Mouse (Mus musculus): ENCODE measurements around the gene Rab3gap1. TPM values are rescaled to one million over a fixed set of nuclear protein-coding genes. Genes with fewer than 3 reads are reported as not detected.

Gene Rab3gap1
- polyA plus RNA-seq, 1 experiment from 2014 or later = 25.8 TPM

- Histone ChIP-seq H3K27ac (ENCODE audit: low read depth, low read length) (peak overlapping the region; percentile 38), H3K4me2 (no peak overlapping the region), H3K27me3 (ENCODE audit: control insufficient read depth, insufficient read depth, low read length) (no peaks in the 10 kb centered on the region), H3K36me3 (ENCODE audit: control insufficient read depth, insufficient read depth, low read length) (peaks cover 2% of the 10 kb centered on the region; the same call in 1 of the 2 replicates), H3K4me3 (ENCODE audit: low read depth, low read length) (no peak overlapping the region), H3K4me1 (ENCODE audit: control insufficient read depth, insufficient read depth, low read length) (peaks cover 5% of the 10 kb centered on the region; the same call in 1 of the 2 replicates), H3K9ac (ENCODE audit: low read depth, low read length) (no peak overlapping the region), H3K9me3 (replicated peaks; ENCODE audit: control insufficient read depth, low read length) (no peaks in the 10 kb centered on the region)
- ATAC-seq (replicated peaks; ENCODE audit: insufficient number of reproducible peaks, low FRiP score, low TSS enrichment) = peak; percentile 55; the same call in 1 of the 2 replicates
- WGBS (ENCODE audit: insufficient replicate concordance) = 46% methylated on average over 5 of the region's 5 CpGs
These were observed 90.2 kb downstream of the Rab3gap1 start for GRCm38 (mm10) chr1:127958801-127959200.

DNA sequence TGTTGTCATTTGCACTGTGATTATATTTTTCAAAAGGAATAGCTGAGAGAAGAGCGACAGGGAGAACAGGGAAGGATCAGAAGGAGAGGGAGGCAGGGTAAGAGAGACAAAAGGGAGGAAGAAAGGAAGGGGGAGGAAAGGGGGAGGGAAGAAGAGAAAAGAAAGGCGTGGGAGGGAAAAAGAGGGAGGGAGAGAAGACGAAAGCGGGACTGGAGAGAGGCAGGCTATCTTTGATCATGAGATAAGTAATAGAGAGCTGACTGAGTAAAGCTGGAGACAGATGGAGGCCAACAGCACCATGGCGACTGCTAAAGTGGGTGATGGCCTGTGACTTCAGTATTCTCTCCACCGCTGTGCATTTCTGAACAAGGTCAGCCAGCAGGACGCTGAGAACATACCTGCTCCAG, 90.7 kb downstream of the Rab3gap1 start:
- Histone ChIP-seq H3K27me3 (ENCODE audit: control insufficient read depth, insufficient read depth, low read length) (no peaks in the 10 kb centered on the region), H3K27ac (ENCODE audit: low read depth, low read length) (peak overlapping the region; percentile 38), H3K36me3 (ENCODE audit: control insufficient read depth, insufficient read depth, low read length) (peaks cover 2% of the 10 kb centered on the region; the same call in 1 of the 2 replicates), H3K4me3 (ENCODE audit: low read depth, low read length) (no peak overlapping the region), H3K9me3 (replicated peaks; ENCODE audit: control insufficient read depth, low read length) (no peaks in the 10 kb centered on the region), H3K4me1 (ENCODE audit: control insufficient read depth, insufficient read depth, low read length) (peaks cover 5% of the 10 kb centered on the region; the same call in 1 of the 2 replicates), H3K4me2 (peak overlapping the region; percentile 4; the same call in 1 of the 2 replicates), H3K9ac (ENCODE audit: low read depth, low read length) (peak overlapping the region; percentile 28; the same call in 1 of the 2 replicates)
- WGBS (ENCODE audit: insufficient replicate concordance) = 40% methylated on average over 7 of the region's 7 CpGs
- no peak for ATAC-seq (replicated peaks; ENCODE audit: insufficient number of reproducible peaks, low FRiP score, low TSS enrichment)

- H3K36me3 ChIP-seq (ENCODE audit: control insufficient read depth, insufficient read depth, low read length) = peaks cover 2% of the 10 kb centered on the region; the same call in 1 of the 2 replicates
- no peak overlapping the region for H3K27ac ChIP-seq (ENCODE audit: low read depth, low read length)
- H3K4me3 ChIP-seq (ENCODE audit: low read depth, low read length) = no peak overlapping the region
- peaks cover 12% of the 10 kb centered on the region for H3K4me1 ChIP-seq (ENCODE audit: control insufficient read depth, insufficient read depth, low read length)
- H3K9ac ChIP-seq (ENCODE audit: low read depth, low read length) = no peak overlapping the region
- H3K4me2 ChIP-seq = no peak overlapping the region
- 90% methylated on average over 1 of the region's 1 CpGs for WGBS (ENCODE audit: insufficient replicate concordance)
- no peak for ATAC-seq (replicated peaks; ENCODE audit: insufficient number of reproducible peaks, low FRiP score, low TSS enrichment)
- no peaks in the 10 kb centered on the region for H3K27me3 ChIP-seq (ENCODE audit: control insufficient read depth, insufficient read depth, low read length)
- H3K9me3 ChIP-seq (replicated peaks; ENCODE audit: control insufficient read depth, low read length) = no peaks in the 10 kb centered on the region
These were observed 92.6 kb downstream of the Rab3gap1 start for GRCm38 (mm10) chr1:127961140-127961539.

- Histone ChIP-seq H3K27ac (ENCODE audit: low read depth, low read length) (no peak overlapping the region), H3K9ac (ENCODE audit: low read depth, low read length) (no peak overlapping the region), H3K4me3 (ENCODE audit: low read depth, low read length) (no peak overlapping the region), H3K36me3 (ENCODE audit: control insufficient read depth, insufficient read depth, low read length) (peaks cover 2% of the 10 kb centered on the region; the same call in 1 of the 2 replicates), H3K9me3 (replicated peaks; ENCODE audit: control insufficient read depth, low read length) (no peaks in the 10 kb centered on the region), H3K4me1 (ENCODE audit: control insufficient read depth, insufficient read depth, low read length) (peaks cover 12% of the 10 kb centered on the region), H3K4me2 (no peak overlapping the region), H3K27me3 (ENCODE audit: control insufficient read depth, insufficient read depth, low read length) (no peaks in the 10 kb centered on the region)
- no peak for ATAC-seq (replicated peaks; ENCODE audit: insufficient number of reproducible peaks, low FRiP score, low TSS enrichment)
- 79% methylated on average over 3 of the region's 3 CpGs for WGBS (ENCODE audit: insufficient replicate concordance)
These were observed 94.8 kb downstream of the Rab3gap1 start for GRCm38 (mm10) chr1:127963326-127963725.

DNA sequence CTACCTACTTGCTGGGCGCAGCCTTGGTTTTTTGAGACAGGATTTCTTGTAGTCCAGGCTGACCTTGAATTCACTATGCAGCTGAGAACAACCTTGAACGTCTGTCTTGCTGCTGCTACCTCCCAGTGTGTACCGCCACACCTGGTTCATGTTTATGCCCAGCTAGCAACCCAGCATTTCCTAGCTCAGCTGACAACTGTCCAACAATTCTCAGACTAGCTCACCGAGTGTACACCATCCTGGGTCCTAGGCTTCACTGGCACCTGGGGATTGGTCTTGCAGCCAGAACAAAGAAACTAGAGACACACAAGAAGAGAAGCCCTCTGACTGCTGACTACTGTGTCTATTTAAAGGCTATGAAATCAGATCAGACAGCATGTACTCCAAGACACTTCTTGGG, 102.3 kb downstream of the Rab3gap1 start:
- no peak overlapping the region for H3K4me2 ChIP-seq
- no peak for ATAC-seq (replicated peaks; ENCODE audit: insufficient number of reproducible peaks, low FRiP score, low TSS enrichment)
- H3K9me3 ChIP-seq (replicated peaks; ENCODE audit: control insufficient read depth, low read length) = no peaks in the 10 kb centered on the region
- WGBS (ENCODE audit: insufficient replicate concordance) = 80% methylated on average over 4 of the region's 4 CpGs
- H3K4me1 ChIP-seq (ENCODE audit: control insufficient read depth, insufficient read depth, low read length) = no peaks in the 10 kb centered on the region
- no peak overlapping the region for H3K27ac ChIP-seq (ENCODE audit: low read depth, low read length)
- H3K4me3 ChIP-seq (ENCODE audit: low read depth, low read length) = no peak overlapping the region
- H3K9ac ChIP-seq (ENCODE audit: low read depth, low read length) = no peak overlapping the region
- no peaks in the 10 kb centered on the region for H3K27me3 ChIP-seq (ENCODE audit: control insufficient read depth, insufficient read depth, low read length)
- H3K36me3 ChIP-seq (ENCODE audit: control insufficient read depth, insufficient read depth, low read length) = no peaks in the 10 kb centered on the region

DNA sequence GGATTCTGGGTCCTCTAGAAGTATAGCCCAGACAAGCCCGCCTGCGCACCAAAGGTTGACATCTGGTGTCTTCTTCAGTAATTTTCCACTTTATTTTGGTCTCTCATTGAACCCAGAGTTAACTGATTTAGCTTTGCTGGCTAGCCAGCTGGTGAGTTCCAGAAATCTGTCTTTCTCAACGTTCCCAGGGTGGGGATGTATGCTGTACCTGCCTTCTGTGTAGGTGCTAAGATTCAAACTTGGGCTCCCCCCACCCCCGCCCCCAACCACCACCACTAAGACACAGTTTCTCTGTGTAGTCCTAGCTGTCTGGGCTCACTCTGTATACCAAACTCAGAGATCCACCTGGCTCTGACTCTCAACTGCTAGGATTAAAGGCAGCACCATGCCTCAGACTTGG, 105.5 kb downstream of the Rab3gap1 start:
- Histone ChIP-seq H3K4me2 (no peak overlapping the region), H3K4me1 (ENCODE audit: control insufficient read depth, insufficient read depth, low read length) (no peaks in the 10 kb centered on the region), H3K9me3 (replicated peaks; ENCODE audit: control insufficient read depth, low read length) (no peaks in the 10 kb centered on the region), H3K27ac (ENCODE audit: low read depth, low read length) (no peak overlapping the region), H3K36me3 (ENCODE audit: control insufficient read depth, insufficient read depth, low read length) (0 out of 2 replicates have a peak, but pooled peaks cover 3% of the 10 kb centered on the region), H3K27me3 (ENCODE audit: control insufficient read depth, insufficient read depth, low read length) (no peaks in the 10 kb centered on the region), H3K9ac (ENCODE audit: low read depth, low read length) (no peak overlapping the region), H3K4me3 (ENCODE audit: low read depth, low read length) (no peak overlapping the region)
- no peak for ATAC-seq (replicated peaks; ENCODE audit: insufficient number of reproducible peaks, low FRiP score, low TSS enrichment)
- WGBS (ENCODE audit: insufficient replicate concordance) = 89% methylated on average over 4 of the region's 4 CpGs

DNA sequence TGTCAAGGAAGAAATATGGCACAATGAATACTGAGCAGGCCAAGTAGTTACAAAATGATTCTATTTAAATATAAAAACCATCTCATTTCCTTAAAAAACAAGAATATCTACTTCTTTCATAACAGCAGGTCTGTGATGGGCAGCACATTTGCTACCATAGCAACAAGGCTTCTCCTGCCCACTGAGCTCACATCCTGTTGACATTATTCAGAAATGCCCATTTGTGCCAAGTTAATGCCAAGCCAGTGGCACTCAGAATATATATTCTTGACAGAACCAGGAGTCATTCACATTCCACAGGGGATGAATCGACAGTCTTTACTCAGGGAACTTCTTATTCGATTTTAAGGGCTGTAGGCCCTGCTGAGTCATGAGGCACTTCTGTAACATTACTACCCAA, 107.1 kb downstream of the Rab3gap1 start:
- H3K4me1 ChIP-seq (ENCODE audit: control insufficient read depth, insufficient read depth, low read length) = no peaks in the 10 kb centered on the region
- no peak for ATAC-seq (replicated peaks; ENCODE audit: insufficient number of reproducible peaks, low FRiP score, low TSS enrichment)
- H3K9ac ChIP-seq (ENCODE audit: low read depth, low read length) = no peak overlapping the region
- H3K9me3 ChIP-seq (replicated peaks; ENCODE audit: control insufficient read depth, low read length) = no peaks in the 10 kb centered on the region
- H3K4me2 ChIP-seq = no peak overlapping the region
- WGBS (ENCODE audit: insufficient replicate concordance) = 80% methylated on average over 2 of the region's 2 CpGs
- H3K36me3 ChIP-seq (ENCODE audit: control insufficient read depth, insufficient read depth, low read length) = 0 out of 2 replicates have a peak, but pooled peaks cover 3% of the 10 kb centered on the region
- H3K27me3 ChIP-seq (ENCODE audit: control insufficient read depth, insufficient read depth, low read length) = no peaks in the 10 kb centered on the region
- H3K27ac ChIP-seq (ENCODE audit: low read depth, low read length) = no peak overlapping the region
- H3K4me3 ChIP-seq (ENCODE audit: low read depth, low read length) = no peak overlapping the region

DNA sequence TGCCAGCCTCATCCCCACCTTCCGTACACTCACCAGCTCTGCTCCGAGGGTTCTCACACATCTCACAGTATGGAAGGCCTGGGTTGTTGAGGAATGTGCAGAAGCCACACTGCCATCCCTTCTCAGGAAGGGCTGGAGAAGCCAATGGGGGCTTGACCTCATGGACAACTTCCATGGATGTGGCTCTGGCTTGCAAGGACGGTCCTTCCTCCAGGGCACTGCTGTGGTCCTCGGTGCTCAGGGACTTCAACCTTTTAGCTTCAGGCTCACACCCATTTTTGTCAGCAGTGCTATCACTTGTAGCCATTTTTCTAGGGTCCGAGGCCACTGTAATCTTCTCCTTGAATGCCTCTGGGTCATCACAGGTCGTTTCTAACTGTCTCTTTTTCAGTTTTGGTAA, 107.5 kb downstream of the Rab3gap1 start:
- 80% methylated on average over 6 of the region's 6 CpGs for WGBS (ENCODE audit: insufficient replicate concordance)
- no peak for ATAC-seq (replicated peaks; ENCODE audit: insufficient number of reproducible peaks, low FRiP score, low TSS enrichment)
- H3K4me1 ChIP-seq (ENCODE audit: control insufficient read depth, insufficient read depth, low read length) = no peaks in the 10 kb centered on the region
- H3K9me3 ChIP-seq (replicated peaks; ENCODE audit: control insufficient read depth, low read length) = no peaks in the 10 kb centered on the region
- H3K36me3 ChIP-seq (ENCODE audit: control insufficient read depth, insufficient read depth, low read length) = 0 out of 2 replicates have a peak, but pooled peaks cover 3% of the 10 kb centered on the region
- H3K9ac ChIP-seq (ENCODE audit: low read depth, low read length) = no peak overlapping the region
- no peak overlapping the region for H3K4me3 ChIP-seq (ENCODE audit: low read depth, low read length)
- H3K27ac ChIP-seq (ENCODE audit: low read depth, low read length) = no peak overlapping the region
- H3K4me2 ChIP-seq = no peak overlapping the region
- no peaks in the 10 kb centered on the region for H3K27me3 ChIP-seq (ENCODE audit: control insufficient read depth, insufficient read depth, low read length)

DNA sequence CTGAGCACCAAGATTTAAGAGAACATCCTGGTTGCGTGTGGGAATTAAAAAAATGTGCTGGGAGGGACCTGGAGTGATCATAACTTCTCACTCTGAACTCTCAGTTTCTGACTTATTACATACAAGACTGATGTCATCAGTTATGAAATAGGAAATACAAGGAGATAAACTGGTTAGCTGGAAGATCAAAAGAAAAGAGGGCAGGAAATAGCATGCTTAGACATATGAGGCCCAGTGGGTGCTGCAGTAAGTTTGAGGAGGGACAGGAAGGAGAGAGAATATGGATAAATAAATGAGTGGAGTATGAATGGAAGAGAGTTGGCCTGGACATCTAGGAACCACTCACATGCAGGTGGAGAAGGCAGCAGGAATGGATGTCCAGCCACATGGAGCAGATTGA, 109.6 kb downstream of the Rab3gap1 start:
- H3K4me3 ChIP-seq (ENCODE audit: low read depth, low read length) = no peak overlapping the region
- H3K9me3 ChIP-seq (replicated peaks; ENCODE audit: control insufficient read depth, low read length) = no peaks in the 10 kb centered on the region
- H3K4me2 ChIP-seq = no peak overlapping the region
- ATAC-seq (replicated peaks; ENCODE audit: insufficient number of reproducible peaks, low FRiP score, low TSS enrichment) = no peak
- no peaks in the 10 kb centered on the region for H3K27me3 ChIP-seq (ENCODE audit: control insufficient read depth, insufficient read depth, low read length)
- 0 out of 2 replicates have a peak, but pooled peaks cover 3% of the 10 kb centered on the region for H3K36me3 ChIP-seq (ENCODE audit: control insufficient read depth, insufficient read depth, low read length)
- H3K9ac ChIP-seq (ENCODE audit: low read depth, low read length) = no peak overlapping the region
- no peak overlapping the region for H3K27ac ChIP-seq (ENCODE audit: low read depth, low read length)
- 100% methylated on average over 1 of the region's 1 CpGs for WGBS (ENCODE audit: insufficient replicate concordance)
- no peaks in the 10 kb centered on the region for H3K4me1 ChIP-seq (ENCODE audit: control insufficient read depth, insufficient read depth, low read length)
